Mouse (Mus musculus): ENCODE measurements at regions not wholly inside any gene's neighbourhood (a gene's known extent, or its start where the extent isn't known, plus 50 kb on each side); places are given as distances from the start of the nearest gene placed in this dataset.

GRCm38 (mm10) chr3:149182095-149182494, 191.7 kb upstream of the Adgrl2 start:
- TF ChIP-seq POLR2A (IDR thresholded peaks at IDR 0.05; ENCODE audit: control insufficient read depth, extremely low read depth, insufficient read depth, low read length, poor library complexity) (no peak), CTCF (IDR thresholded peaks at IDR 0.05; ENCODE audit: borderline replicate concordance, control insufficient read depth, extremely low read depth, insufficient read depth, low read length, poor library complexity) (no peak)

Data from thymus, adult 2 months (tissue).